Comparison of ENCODE assay signal across 14 mouse cellular contexts in genomic region chr10:10300915-10301439, GRCm38 (mm10).
A peak's percentile ranks its signal among the peaks of the same experiment; 100 is the strongest.
DNase-seq lines count a peak whose midpoint lies in the region; ATAC-seq and TF ChIP-seq lines count a peak whose summit lies in the region.
"Had no signal": no experiment of that assay in that cellular context is flagged by ENCODE, and none has a peak within 500 bp of the region (broad histone marks: within the 10 kb centered on the region; RNA-seq: fewer than 3 reads in every experiment).

No protein-coding gene starts in this region.

- H3K4me3 ChIP-seq in midbrain, embryonic 10.5 days = no peak overlapping the region
- no peak overlapping the region for H3K4me3 ChIP-seq in midbrain, embryonic 13.5 days (replicated peaks)
- no peak overlapping the region for H3K4me3 ChIP-seq in hindbrain, embryonic 13.5 days
- H3K4me3 ChIP-seq in liver, postnatal 0 days (ENCODE audit: low read depth, low read length) = no peak overlapping the region
- H3K4me3 ChIP-seq: layer of hippocampus, adult 2 months; liver, embryonic 15.5 days; midbrain, embryonic 12.5 days had no signal

- no peak overlapping the region for H3K27ac ChIP-seq in midbrain, embryonic 10.5 days (replicated peaks)
- H3K27ac ChIP-seq in midbrain, embryonic 13.5 days = no peak overlapping the region
- no peak overlapping the region; the same call in 1 of the 2 replicates for H3K27ac ChIP-seq in hindbrain, embryonic 13.5 days
- no peak overlapping the region for H3K27ac ChIP-seq in liver, postnatal 0 days (ENCODE audit: low read depth)
- H3K27ac ChIP-seq: layer of hippocampus, adult 2 months; liver, embryonic 15.5 days; midbrain, embryonic 12.5 days had no signal

- H3K36me3 ChIP-seq in midbrain, embryonic 10.5 days = no peaks in the 10 kb centered on the region
- H3K36me3 ChIP-seq in midbrain, embryonic 13.5 days = no peaks in the 10 kb centered on the region
- H3K36me3 ChIP-seq in hindbrain, embryonic 13.5 days = no peaks in the 10 kb centered on the region
- H3K36me3 ChIP-seq in splenic B cell, adult 2 months (ENCODE audit: control insufficient read depth, insufficient read depth, low read length, poor library complexity, severe bottlenecking) = no peaks in the 10 kb centered on the region
- no peaks in the 10 kb centered on the region for H3K36me3 ChIP-seq in liver, postnatal 0 days (replicated peaks; ENCODE audit: insufficient read depth, low read length)
- H3K36me3 ChIP-seq: liver, embryonic 15.5 days; midbrain, embryonic 12.5 days had no signal

- TF ChIP-seq EP300 in liver, postnatal 0 days (IDR thresholded peaks at IDR 0.05; ENCODE audit: low read depth) = no peak

- WGBS in midbrain, embryonic 10.5 days = 26% methylated on average over 8 of the region's 8 CpGs
- 14% methylated on average over 8 of the region's 8 CpGs for WGBS in midbrain, embryonic 13.5 days
- 20% methylated on average over 8 of the region's 8 CpGs for WGBS in hindbrain, embryonic 13.5 days
- WGBS in liver, postnatal 0 days (ENCODE audit: insufficient replicate concordance) = 58% methylated on average over 8 of the region's 8 CpGs

- no peaks in the 10 kb centered on the region for H3K9me3 ChIP-seq in midbrain, embryonic 10.5 days (replicated peaks)
- H3K9me3 ChIP-seq in midbrain, embryonic 13.5 days = no peaks in the 10 kb centered on the region
- H3K9me3 ChIP-seq in hindbrain, embryonic 13.5 days = no peaks in the 10 kb centered on the region
- H3K9me3 ChIP-seq in liver, postnatal 0 days (ENCODE audit: low read length) = no peaks in the 10 kb centered on the region
- H3K9me3 ChIP-seq: liver, embryonic 15.5 days; midbrain, embryonic 12.5 days had no signal

- no peak overlapping the region for H3K4me2 ChIP-seq in midbrain, embryonic 13.5 days (replicated peaks)
- no peak overlapping the region for H3K4me2 ChIP-seq in hindbrain, embryonic 13.5 days
- no peak overlapping the region for H3K4me2 ChIP-seq in liver, postnatal 0 days (ENCODE audit: low read depth, low read length)
- H3K4me2 ChIP-seq: liver, embryonic 15.5 days; midbrain, embryonic 12.5 days had no signal

- ATAC-seq in midbrain, embryonic 13.5 days = no peak
- ATAC-seq in hindbrain, embryonic 13.5 days (ENCODE audit: low FRiP score) = peak; percentile 65; the same call in 1 of the 2 replicates
- no peak for ATAC-seq in liver, postnatal 0 days
- ATAC-seq: activated CD4-positive, CD25-positive, alpha-beta regulatory T cell, adult 4 months had no signal

- no peak overlapping the region for H3K9ac ChIP-seq in midbrain, embryonic 13.5 days (replicated peaks)
- no peak overlapping the region for H3K9ac ChIP-seq in hindbrain, embryonic 13.5 days
- H3K9ac ChIP-seq in liver, postnatal 0 days (replicated peaks) = no peak overlapping the region
- H3K9ac ChIP-seq: liver, embryonic 15.5 days; midbrain, embryonic 12.5 days had no signal

- peaks cover 20% of the 10 kb centered on the region for H3K4me1 ChIP-seq in midbrain, embryonic 10.5 days
- H3K4me1 ChIP-seq in midbrain, embryonic 13.5 days (replicated peaks) = 0 out of 2 replicates have a peak, but pooled peaks cover 11% of the 10 kb centered on the region
- H3K4me1 ChIP-seq in hindbrain, embryonic 13.5 days (replicated peaks) = peaks cover 8% of the 10 kb centered on the region; the same call in 1 of the 2 replicates
- no peaks in the 10 kb centered on the region for H3K4me1 ChIP-seq in liver, postnatal 0 days (ENCODE audit: insufficient read depth)
- H3K4me1 ChIP-seq: liver, embryonic 15.5 days had no signal

- DNase-seq in midbrain, embryonic 10.5 days (ENCODE audit: low spot score) = peak; percentile 34
- peak; percentile 62 for DNase-seq in kidney, postnatal 14 days
- peak; percentile 10 for DNase-seq in splenic B cell, adult 2 months (ENCODE audit: low read depth, low spot score)
- no peak for DNase-seq in thymus, postnatal 0 days (ENCODE audit: low spot score)
- DNase-seq in frontal cortex, postnatal 36 days (ENCODE audit: low spot score in 2 of 2) = no peak
- DNase-seq in liver, postnatal 0 days = no peak
- DNase-seq: right cerebral cortex, adult 18-20 months; thymus, adult 18-20 months had no signal

- H3K27me3 ChIP-seq in midbrain, embryonic 10.5 days (ENCODE audit: low read depth, poor library complexity, severe bottlenecking) = peaks cover 20% of the 10 kb centered on the region
- H3K27me3 ChIP-seq in midbrain, embryonic 13.5 days = no peaks in the 10 kb centered on the region
- H3K27me3 ChIP-seq in hindbrain, embryonic 13.5 days = no peaks in the 10 kb centered on the region
- no peaks in the 10 kb centered on the region for H3K27me3 ChIP-seq in splenic B cell, adult 2 months (ENCODE audit: control insufficient read depth, insufficient read depth, low read length, poor library complexity, severe bottlenecking)
- no peaks in the 10 kb centered on the region for H3K27me3 ChIP-seq in liver, postnatal 0 days (ENCODE audit: insufficient read depth, low read length)
- H3K27me3 ChIP-seq: liver, embryonic 15.5 days; midbrain, embryonic 12.5 days had no signal

- TF ChIP-seq CTCF in liver, postnatal 0 days (IDR thresholded peaks at IDR 0.05; ENCODE audit: low read depth) = no peak

Comparison
In these comparisons a context has a peak if more than half of its experiments do, and no peak if none do; other contexts are left out.
1. DNase-seq: peak in midbrain, embryonic 10.5 days (single experiment), kidney, postnatal 14 days (single experiment) and splenic B cell, adult 2 months (single experiment); none in thymus, postnatal 0 days (single experiment), frontal cortex, postnatal 36 days (0 of 2) and liver, postnatal 0 days (single experiment).